Comparison of ENCODE assay signal across 8 mouse cellular contexts in the genomic region with DNA sequence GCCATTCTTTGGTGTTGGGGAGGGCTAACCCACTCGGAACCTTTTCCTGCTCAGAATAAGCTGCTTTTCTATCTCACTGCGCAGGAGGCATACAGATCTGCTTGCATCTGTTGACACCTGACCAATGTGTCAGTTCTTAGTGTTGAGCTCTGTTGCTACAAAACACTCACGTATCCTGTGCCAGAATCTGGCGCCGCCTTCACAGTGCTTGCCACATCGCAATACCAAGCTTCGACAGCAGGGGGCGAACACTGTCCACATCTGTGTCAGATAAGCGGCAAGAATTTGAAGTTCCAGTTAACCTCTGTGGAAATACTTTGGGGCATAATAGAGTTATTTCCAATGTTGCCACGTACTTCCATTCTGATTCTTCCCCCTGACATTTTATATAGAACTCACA. TPM values are rescaled to one million over a fixed set of nuclear protein-coding genes. Genes with fewer than 3 reads are reported as not detected.
DNase-seq lines count a peak whose midpoint lies in the region; ATAC-seq and TF ChIP-seq lines count a peak whose summit lies in the region.

No protein-coding gene starts in this region.

- ATAC-seq in heart, embryonic 16.5 days (replicated peaks; ENCODE audit: extremely low read depth, insufficient read depth, low FRiP score), result peak; percentile 73
- ATAC-seq in liver, embryonic 14.5 days (ENCODE audit: insufficient read depth), result no peak
- peak; percentile 88 for ATAC-seq in neural tube, embryonic 15.5 days (ENCODE audit: low FRiP score)

- H3K9ac ChIP-seq in heart, embryonic 16.5 days (ENCODE audit: low read length), result no peak overlapping the region
- no peak overlapping the region for H3K9ac ChIP-seq in liver, embryonic 14.5 days (replicated peaks)
- no peak overlapping the region for H3K9ac ChIP-seq in neural tube, embryonic 15.5 days (replicated peaks)

- no peaks in the 10 kb centered on the region for H3K4me1 ChIP-seq in forebrain, embryonic 10.5 days
- H3K4me1 ChIP-seq in heart, embryonic 16.5 days (ENCODE audit: control insufficient read depth, insufficient read depth, low read length), result peaks cover 11% of the 10 kb centered on the region
- no peaks in the 10 kb centered on the region for H3K4me1 ChIP-seq in liver, embryonic 14.5 days (replicated peaks; ENCODE audit: control insufficient read depth in 2 of 2, insufficient read depth in 2 of 2, low read length in 1 of 2)
- H3K4me1 ChIP-seq in neural tube, embryonic 15.5 days, result no peaks in the 10 kb centered on the region
- H3K4me1 ChIP-seq in testis, adult 2 months (ENCODE audit: control insufficient read depth, insufficient read depth, low read length), result no peaks in the 10 kb centered on the region

- no peak overlapping the region for H3K27ac ChIP-seq in forebrain, embryonic 10.5 days
- no peak overlapping the region for H3K27ac ChIP-seq in heart, embryonic 16.5 days (ENCODE audit: low read length)
- no peak overlapping the region for H3K27ac ChIP-seq in liver, embryonic 14.5 days
- no peak overlapping the region for H3K27ac ChIP-seq in neural tube, embryonic 15.5 days (replicated peaks)
- H3K27ac ChIP-seq in testis, adult 2 months (ENCODE audit: control insufficient read depth, insufficient read depth, low read depth, low read length), result no peak overlapping the region

- TF ChIP-seq EP300 in liver, embryonic 14.5 days (IDR thresholded peaks at IDR 0.05; ENCODE audit: low read depth), result no peak

- no peak overlapping the region for H3K4me2 ChIP-seq in heart, embryonic 16.5 days (ENCODE audit: low read depth, low read length)
- H3K4me2 ChIP-seq in liver, embryonic 14.5 days (ENCODE audit: low read depth), result no peak overlapping the region
- no peak overlapping the region; the same call in 1 of the 2 replicates for H3K4me2 ChIP-seq in neural tube, embryonic 15.5 days

- peaks cover 4% of the 10 kb centered on the region; the same call in 1 of the 2 replicates for H3K9me3 ChIP-seq in forebrain, embryonic 10.5 days
- H3K9me3 ChIP-seq in heart, embryonic 16.5 days (replicated peaks; ENCODE audit: control insufficient read depth, low read length), result no peaks in the 10 kb centered on the region
- H3K9me3 ChIP-seq in liver, embryonic 14.5 days (ENCODE audit: control insufficient read depth, low read length), result no peaks in the 10 kb centered on the region
- H3K9me3 ChIP-seq in neural tube, embryonic 15.5 days (replicated peaks), result no peaks in the 10 kb centered on the region

- 16% methylated on average over 10 of the region's 10 CpGs for WGBS in forebrain, embryonic 10.5 days
- 4% methylated on average over 10 of the region's 10 CpGs for WGBS in heart, embryonic 16.5 days
- 7% methylated on average over 10 of the region's 10 CpGs for WGBS in liver, embryonic 14.5 days (ENCODE audit: insufficient replicate concordance)
- 12% methylated on average over 10 of the region's 10 CpGs for WGBS in neural tube, embryonic 15.5 days

- no peak overlapping the region for H3K4me3 ChIP-seq in forebrain, embryonic 10.5 days
- no peak overlapping the region for H3K4me3 ChIP-seq in heart, embryonic 16.5 days (ENCODE audit: low read length)
- H3K4me3 ChIP-seq in liver, embryonic 14.5 days (ENCODE audit: insufficient read depth in 1 of 2, low read depth in 2 of 2, low read length in 2 of 2), result no peak overlapping the region
- H3K4me3 ChIP-seq in neural tube, embryonic 15.5 days (replicated peaks), result no peak overlapping the region
- no peak overlapping the region for H3K4me3 ChIP-seq in testis, adult 2 months (ENCODE audit: control insufficient read depth, low read depth, low read length)

- no peaks in the 10 kb centered on the region for H3K27me3 ChIP-seq in forebrain, embryonic 10.5 days (ENCODE audit: poor library complexity, severe bottlenecking)
- no peaks in the 10 kb centered on the region for H3K27me3 ChIP-seq in heart, embryonic 16.5 days (ENCODE audit: control insufficient read depth, insufficient read depth, low read length)
- no peaks in the 10 kb centered on the region for H3K27me3 ChIP-seq in liver, embryonic 14.5 days (ENCODE audit: control insufficient read depth, insufficient read depth, low read length)
- no peaks in the 10 kb centered on the region for H3K27me3 ChIP-seq in neural tube, embryonic 15.5 days (replicated peaks)
- no peaks in the 10 kb centered on the region for H3K27me3 ChIP-seq in testis, adult 2 months (ENCODE audit: control insufficient read depth, insufficient read depth, low read length)

- TF ChIP-seq POLR2A in brain, embryonic 14.5 days (IDR thresholded peaks at IDR 0.05; ENCODE audit: borderline replicate concordance, extremely low read depth, insufficient read depth, insufficient read length, poor library complexity, severe bottlenecking), result no peak
- no peak for TF ChIP-seq POLR2A in testis, adult 2 months (IDR thresholded peaks at IDR 0.05; ENCODE audit: control insufficient read depth, low read depth, low read length)

- TF ChIP-seq CTCF in brain, embryonic 14.5 days (IDR thresholded peaks at IDR 0.05; ENCODE audit: borderline replicate concordance, extremely low read depth, insufficient read depth, insufficient read length), result peak; percentile 97
- peak; percentile 95 for TF ChIP-seq CTCF in liver, embryonic 14.5 days (IDR thresholded peaks at IDR 0.05; ENCODE audit: low read depth)
- TF ChIP-seq CTCF in testis, adult 2 months (IDR thresholded peaks at IDR 0.05; ENCODE audit: control insufficient read depth, insufficient read depth, insufficient replicate concordance, low read depth, low read length), result peak; percentile 90; the same call in 1 of the 2 replicates

- peaks cover 69% of the 10 kb centered on the region for H3K36me3 ChIP-seq in forebrain, embryonic 10.5 days (replicated peaks)
- H3K36me3 ChIP-seq in heart, embryonic 16.5 days (ENCODE audit: control insufficient read depth, insufficient read depth), result peaks cover 10% of the 10 kb centered on the region
- no peaks in the 10 kb centered on the region for H3K36me3 ChIP-seq in liver, embryonic 14.5 days (replicated peaks; ENCODE audit: control insufficient read depth, insufficient read depth, low read depth)
- no peaks in the 10 kb centered on the region for H3K36me3 ChIP-seq in neural tube, embryonic 15.5 days
- H3K36me3 ChIP-seq in testis, adult 2 months (ENCODE audit: control insufficient read depth, insufficient read depth, low read length), result no peaks in the 10 kb centered on the region

- peak; percentile 77 to 85 for DNase-seq in CD8-positive naive resting alpha-beta T cell, adult 2 months (ENCODE audit: low read depth in 2 of 2, low spot score in 2 of 2)
- peak; percentile 93 for DNase-seq in brain, embryonic 14.5 days (ENCODE audit: low read depth)
- DNase-seq in forebrain, embryonic 10.5 days (ENCODE audit: extremely low spot score, low spot score), result peak; percentile 84
- DNase-seq in kidney, postnatal 14 days, result peak; percentile 92
- peak; percentile 41 to 47 (median 44) for DNase-seq in liver, embryonic 14.5 days (ENCODE audit: low read depth in 3 of 3, low spot score in 3 of 3)

RNA-seq across cellular contexts. Expression of a gene that starts 25.4 kb away (rescaled TPM):
- polyA plus RNA-seq in brain, embryonic 14.5 days (2012; rRNA removed), result 11.9 and 12.4 TPM in 2 replicates
- 33.9 and 36.0 TPM in 2 replicates for polyA plus RNA-seq in forebrain, embryonic 10.5 days (2016; fragmentation: Nextera tagmentation; extraction: Ambion mirVana)
- polyA plus RNA-seq in heart, embryonic 16.5 days (2015; fragmentation: Nextera tagmentation; extraction: Ambion mirVana), result 17.5 and 18.1 TPM in 2 replicates
- 2.5 and 3.0 TPM in 2 replicates for polyA plus RNA-seq in liver, embryonic 14.5 days (2012; rRNA removed)
- 3.7 and 4.0 TPM in 2 replicates for polyA plus RNA-seq in liver, embryonic 14.5 days (2014; fragmentation: Nextera tagmentation; extraction: Ambion mirVana)
- 6.1 and 11.1 TPM in 2 replicates for polyA plus RNA-seq in neural tube, embryonic 15.5 days (2015; fragmentation: Nextera tagmentation; extraction: Ambion mirVana)
- 43.7 and 49.8 TPM in 2 replicates for polyA plus RNA-seq in testis, adult 2 months (2012; rRNA removed)

RNA-seq across cellular contexts. Expression of a gene that starts 27.6 kb away (rescaled TPM):
- 44.7 and 58.3 TPM in 2 replicates for polyA plus RNA-seq in brain, embryonic 14.5 days (2012; rRNA removed)
- 16.0 and 16.7 TPM in 2 replicates for polyA plus RNA-seq in forebrain, embryonic 10.5 days (2016; fragmentation: Nextera tagmentation; extraction: Ambion mirVana)
- 10.8 and 13.0 TPM in 2 replicates for polyA plus RNA-seq in heart, embryonic 16.5 days (2015; fragmentation: Nextera tagmentation; extraction: Ambion mirVana)
- 4.6 and 5.0 TPM in 2 replicates for polyA plus RNA-seq in liver, embryonic 14.5 days (2012; rRNA removed)
- 10.1 and 11.3 TPM in 2 replicates for polyA plus RNA-seq in liver, embryonic 14.5 days (2014; fragmentation: Nextera tagmentation; extraction: Ambion mirVana)
- polyA plus RNA-seq in neural tube, embryonic 15.5 days (2015; fragmentation: Nextera tagmentation; extraction: Ambion mirVana), result 20.7 and 24.0 TPM in 2 replicates
- polyA plus RNA-seq in testis, adult 2 months (2012; rRNA removed), result 565 and 587 TPM in 2 replicates
